Mouse (Mus musculus) hematopoietic multipotent progenitor cell, adult 10-12 weeks (in vitro differentiated cells): Measurements from ENCODE around the gene Ddx27. TPM values are rescaled to one million over a fixed set of nuclear protein-coding genes. Genes with fewer than 3 reads are reported as not detected.

ENCODE experiments used
- polyA plus RNA-seq: library from polyadenylated mRNA; stranded (reverse); fragments of >175 nt; gene quantifications from 2 replicates; pipeline ENCODE4 v1.2.3, GENCODE M21; 2012; ENCODE audit warnings: low replicate concordance

The Ddx27 gene
- polyA plus RNA-seq: 29.7 and 48.3 TPM in 2 replicates

DNA sequence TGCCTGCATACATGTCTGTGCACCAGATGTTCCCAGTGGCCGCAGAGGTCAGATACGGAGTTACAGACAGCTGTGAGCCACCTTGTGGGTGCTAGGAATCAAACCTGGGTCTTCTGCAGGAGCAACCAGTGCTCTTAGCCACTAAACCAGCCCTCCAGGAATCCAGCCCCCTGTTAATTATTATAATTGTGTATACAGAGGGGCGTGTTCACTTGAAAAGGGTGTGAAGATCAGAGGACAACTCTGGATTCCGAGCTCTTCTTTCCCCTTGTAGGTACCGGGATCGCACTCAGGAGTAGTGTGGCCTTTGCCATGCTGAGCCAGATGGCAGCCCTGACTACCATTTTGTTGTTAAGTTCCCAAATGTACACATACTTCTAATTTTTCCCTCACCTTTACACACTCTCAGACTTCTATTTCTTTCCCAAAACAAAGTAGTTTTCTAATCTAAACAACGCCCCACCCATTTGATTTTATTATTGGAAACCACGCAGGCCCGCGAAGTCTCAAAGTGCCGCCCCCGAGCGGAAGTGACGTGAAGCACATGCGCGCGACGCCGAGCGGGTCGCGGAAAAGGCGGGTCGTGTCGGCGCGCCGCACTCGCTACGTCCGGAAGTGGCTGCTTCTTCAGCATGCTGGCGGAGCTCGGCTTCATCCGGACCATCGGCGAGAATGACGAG is at the start of gene Ddx27:
Gene Ddx27 (plus strand): TSS at position 492 of the 680 bp plus-strand sequence.

DNA sequence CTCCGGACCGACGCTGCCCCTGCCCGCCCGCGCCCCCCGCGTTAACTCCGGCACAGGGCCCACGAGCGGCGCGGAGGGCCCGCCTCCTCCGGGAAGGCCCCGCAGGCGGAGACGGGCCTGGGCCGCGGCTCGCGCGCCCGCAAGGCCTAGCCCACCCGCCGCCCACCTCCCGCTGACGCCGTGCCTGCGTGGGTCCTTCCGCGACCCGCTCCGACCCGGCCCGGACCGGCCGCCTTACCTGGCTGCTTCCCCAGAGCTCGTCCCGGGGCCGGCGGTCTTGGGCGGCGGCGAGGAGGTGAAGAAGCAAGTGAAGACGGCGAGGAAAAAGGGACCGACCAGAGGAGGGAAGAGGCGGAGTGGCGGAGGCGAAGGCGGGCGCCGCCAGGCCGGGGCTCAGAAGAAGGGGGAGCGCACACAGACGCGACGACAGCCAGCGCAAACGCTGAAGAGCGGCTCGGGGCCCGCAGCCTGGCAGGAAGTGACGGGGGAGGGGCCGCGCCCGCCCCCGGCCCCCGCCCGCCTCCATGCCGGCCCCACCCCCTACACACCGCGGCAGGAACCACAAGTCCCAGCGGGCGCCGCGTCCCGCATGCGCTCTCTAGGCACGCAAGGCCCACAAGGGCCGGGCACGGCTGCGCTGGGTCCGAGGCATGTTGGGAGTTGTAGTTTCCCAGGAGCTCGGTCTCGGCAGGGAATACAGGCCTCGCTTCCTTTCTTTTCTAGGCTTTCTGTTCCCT is 19.0 kb upstream of the Ddx27 start, which contains the start of gene Stau1:
Gene Stau1 (minus strand): TSS at position 504 of the 737 bp plus-strand sequence.

DNA sequence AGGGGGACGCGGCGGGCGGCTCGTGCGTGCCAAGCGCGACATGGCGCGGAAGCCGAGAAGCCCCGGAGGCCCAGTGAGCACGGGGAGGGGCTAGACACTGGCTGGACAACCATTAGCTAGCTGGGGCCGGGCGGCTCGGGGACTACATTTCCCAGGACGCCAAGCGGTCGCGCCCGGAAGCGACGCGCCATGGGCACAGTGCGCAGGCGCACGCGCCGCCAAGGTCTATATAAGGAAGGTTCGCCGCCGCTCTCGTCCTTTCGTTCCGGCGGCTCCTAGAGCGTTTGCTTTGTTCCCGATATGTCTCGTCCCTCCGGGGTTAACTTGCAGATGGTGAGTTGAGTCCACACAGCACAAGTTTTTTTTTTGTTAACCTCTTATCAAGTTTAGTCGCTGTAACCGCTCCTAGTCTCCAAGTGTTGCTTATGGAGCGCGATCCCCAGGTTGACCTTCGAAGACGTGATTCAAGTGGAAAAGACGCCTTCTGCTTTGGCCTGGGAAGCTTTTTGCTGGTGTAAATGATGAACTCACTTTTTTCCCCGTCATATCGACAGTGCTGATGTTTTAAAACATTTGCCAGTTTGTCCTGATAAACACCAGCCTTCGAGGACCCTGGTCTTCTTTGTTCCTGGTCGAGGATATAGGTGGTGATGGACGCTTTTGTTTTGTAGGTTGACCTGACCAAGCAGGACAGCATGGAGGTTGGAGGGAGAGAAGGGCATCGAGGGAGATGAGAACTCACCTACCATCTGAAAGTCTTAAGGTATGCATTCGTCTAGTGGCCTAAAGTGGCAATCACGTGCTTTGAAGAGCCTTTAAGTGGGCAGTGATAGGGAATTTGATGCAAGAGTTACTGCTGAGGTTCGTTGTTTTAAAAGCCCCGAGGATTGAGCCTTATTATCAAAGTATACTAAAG is 48.2 kb downstream of the Ddx27 start, which contains the start of gene Znfx1:
Gene Znfx1 (minus strand): TSS at position 51 of the 916 bp plus-strand sequence.

Other genes with a start within 250 kb of the Ddx27 start
- 5.0 and 7.1 TPM in 2 replicates for gene Trp53rkb, start 222.7 kb upstream of the Ddx27 start, polyA plus RNA-seq
- 10.5 and 11.4 TPM in 2 replicates for gene Arfgef2, start 209.6 kb upstream of the Ddx27 start, polyA plus RNA-seq
- 2.4 and 11.2 TPM in 2 replicates for gene Cse1l, start 109.2 kb upstream of the Ddx27 start, polyA plus RNA-seq
- gene Stau1, start 18.9 kb upstream of the Ddx27 start, polyA plus RNA-seq: 22.4 and 32.3 TPM in 2 replicates
- gene Znfx1, start 47.8 kb downstream of the Ddx27 start, polyA plus RNA-seq: 10.0 and 27.4 TPM in 2 replicates
- gene Kcnb1, start 175.0 kb downstream of the Ddx27 start, polyA plus RNA-seq: 1.5 and 2.2 TPM in 2 replicates
- 1.8 and 2.2 TPM in 2 replicates for gene Ptgis, start 225.4 kb downstream of the Ddx27 start, polyA plus RNA-seq